Mouse (Mus musculus) Muller cell, postnatal 12 days (primary cell): ENCODE results near the gene Gm4744.
"Not testable (repeated sequence)": the region's sequence is repeated elsewhere in the genome, so short reads cannot be mapped to it uniquely, and the experiment has no call there.

Experiments
- DNase-seq: peaks from one replicate; pipeline ENCODE4 v3.0.0-alpha.2; 2015; ENCODE audit errors: inconsistent ontology term

Gene Gm4744

DNA sequence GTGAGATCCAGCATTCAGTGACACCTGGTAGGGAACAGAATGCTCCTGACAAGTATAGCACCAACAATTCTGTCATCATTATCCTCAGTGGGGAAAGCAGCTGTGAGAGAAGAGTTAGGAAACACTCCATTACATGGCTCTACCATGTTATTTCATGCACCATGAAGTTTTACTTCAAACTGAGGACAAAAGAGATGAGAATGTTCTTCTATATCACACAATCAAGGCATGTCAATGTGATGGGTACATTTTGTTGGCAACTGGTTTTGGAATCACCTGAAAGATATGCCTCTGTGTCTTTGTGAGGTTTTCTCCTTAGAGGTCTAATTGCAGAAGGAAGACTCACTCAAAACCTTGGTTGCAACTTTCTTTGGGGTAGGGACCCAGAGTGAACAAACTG lies at the start of gene Gm4744:
Gene Gm4744 (minus strand): TSS at position 101 of the 400 bp plus-strand sequence.
- DNase-seq = no peak

DNA sequence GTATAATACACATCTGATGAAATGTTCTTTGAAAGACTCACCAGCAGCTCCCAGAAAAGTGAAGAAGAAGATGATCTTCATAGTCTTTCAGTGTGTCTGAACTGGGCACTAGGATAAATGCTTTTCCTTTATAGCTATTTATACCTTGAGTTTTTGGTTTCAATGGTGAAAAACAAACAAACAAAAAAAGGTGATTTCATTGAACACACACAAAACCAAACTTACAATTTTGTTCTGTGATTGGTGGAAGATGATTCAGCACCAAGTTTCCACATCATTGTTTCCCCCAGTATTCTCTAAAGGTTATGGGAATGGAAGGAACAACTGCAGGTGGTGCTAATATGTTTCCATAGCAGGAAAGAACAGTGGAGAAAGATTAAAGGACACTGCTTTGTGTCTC lies 47.7 kb upstream of the Gm4744 start, which contains the start of gene Gm2663:
Gene Gm2663 (minus strand): TSS at position 101 of the 400 bp plus-strand sequence.
- DNase-seq = not testable (repeated sequence)

DNA sequence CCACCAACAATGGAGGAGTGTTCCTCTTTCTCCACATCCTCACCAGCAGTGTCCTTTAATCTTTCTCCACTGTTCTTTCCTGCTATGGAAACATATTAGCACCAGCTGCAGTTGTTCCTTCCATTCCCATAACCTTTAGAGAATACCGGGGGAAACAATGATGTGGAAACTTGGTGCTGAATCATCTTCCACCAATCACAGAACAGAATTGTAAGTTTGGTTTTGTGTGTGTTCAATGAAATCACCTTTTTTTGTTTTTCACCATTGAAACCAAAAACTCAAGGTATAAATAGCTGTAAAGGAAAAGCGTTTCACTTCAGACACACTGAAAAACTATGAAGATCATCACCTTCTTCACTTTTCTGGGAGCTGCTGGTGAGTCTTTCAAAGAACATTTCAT lies 12.8 kb upstream of the Gm4744 start, which contains the start of gene 1810009J06Rik:
Gene 1810009J06Rik (plus strand): TSS at position 301 of the 400 bp plus-strand sequence.
- not testable (repeated sequence) for DNase-seq

DNA sequence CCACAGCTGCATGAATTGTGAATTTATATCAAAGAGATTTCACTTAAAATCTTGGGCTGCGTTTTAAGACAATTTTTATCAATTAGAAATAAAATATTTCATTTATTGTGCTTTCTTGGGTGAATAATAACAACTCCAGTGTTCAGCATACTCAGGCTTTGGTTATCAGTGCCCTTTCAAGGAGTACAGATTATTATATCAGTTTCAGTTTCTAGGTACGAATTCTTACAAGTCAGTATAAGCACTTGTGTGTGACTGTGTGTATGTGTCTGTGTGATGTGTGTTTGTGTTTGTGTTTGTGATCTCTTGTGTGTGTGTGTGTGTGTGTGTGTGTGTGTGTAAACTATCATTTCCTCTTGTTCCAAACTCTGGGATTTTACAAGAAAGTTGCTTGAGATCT lies 2.0 kb upstream of the Gm4744 start:
- no peak for DNase-seq

DNA sequence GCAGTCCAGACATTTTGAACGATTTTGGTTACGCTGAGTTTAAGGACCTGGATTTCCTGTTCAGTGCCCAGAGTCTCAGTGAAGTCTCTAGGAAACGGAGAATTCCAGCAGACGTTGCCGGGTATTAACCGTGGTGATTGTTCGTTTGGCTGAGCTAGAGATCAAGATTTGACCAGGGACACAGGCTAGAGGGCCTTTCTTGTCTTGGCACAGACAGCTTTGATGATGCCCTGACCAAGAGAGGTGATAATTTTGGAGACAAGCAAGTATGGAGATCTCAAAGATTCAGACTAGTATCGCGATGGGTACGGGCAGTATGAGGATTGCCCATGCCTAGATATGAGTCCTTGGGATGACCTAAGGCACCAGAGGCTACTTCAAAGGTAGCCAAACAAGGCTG lies 11.2 kb downstream of the Gm4744 start, which contains the start of gene 1700074P13Rik:
Gene 1700074P13Rik (minus strand): TSS at position 101 of the 400 bp plus-strand sequence.
- no peak for DNase-seq

DNA sequence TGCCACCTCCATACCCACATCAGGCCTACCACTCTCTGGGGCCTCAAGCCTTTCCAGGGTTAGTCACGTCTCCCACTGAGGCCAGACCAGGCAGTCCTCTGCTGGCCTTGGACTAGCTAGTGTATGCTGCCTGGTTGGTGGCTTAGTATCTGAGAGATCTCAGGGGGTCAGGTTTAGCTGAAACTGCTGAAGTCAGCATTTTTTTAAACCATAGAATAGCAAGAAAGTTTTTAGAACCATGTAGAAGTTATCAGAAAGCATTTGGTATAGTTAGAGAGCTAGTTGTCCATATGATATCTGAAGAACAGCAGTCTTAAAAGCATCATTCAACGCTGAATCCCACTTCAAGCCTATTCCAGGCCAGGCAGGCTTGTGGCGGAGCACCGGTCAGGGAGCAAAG lies 31.7 kb downstream of the Gm4744 start:
- DNase-seq = no peak

DNA sequence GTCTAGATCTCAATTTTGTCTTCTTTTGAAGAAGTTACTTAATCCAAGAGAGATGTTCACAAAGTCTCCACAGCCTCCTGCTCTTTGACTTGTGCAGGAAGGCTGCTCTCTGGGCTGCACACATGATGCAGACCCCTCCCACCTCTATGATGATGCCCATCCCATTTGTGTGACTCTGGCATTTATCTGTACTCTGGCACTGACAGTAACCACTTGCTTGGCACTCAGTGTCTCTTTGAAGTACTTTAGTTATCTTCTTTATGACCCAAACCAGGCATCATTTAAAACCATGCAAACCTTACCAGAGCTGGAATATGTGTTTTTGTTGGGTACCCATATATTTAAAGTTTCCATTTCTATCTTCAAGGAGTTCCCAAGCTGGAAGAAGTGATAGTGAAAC lies 51.4 kb downstream of the Gm4744 start, which contains the start of gene Prss58:
Gene Prss58 (minus strand): TSS at position 101 of the 400 bp plus-strand sequence.
- no peak for DNase-seq
